Mouse (Mus musculus) bone marrow macrophage, adult 2 months (primary cell): ENCODE results near the gene Wdr54.

Source experiments
- CTCF ChIP-seq: IDR thresholded peaks from 2 replicates; pipeline ENCODE4 v1.5.1; 2012; ENCODE audit warnings: low read depth, mild to moderate bottlenecking, low read length, moderate library complexity
- POLR2A ChIP-seq: IDR thresholded peaks from 2 replicates; pipeline ENCODE4 v1.6.1; 2012; ENCODE audit warnings: mild to moderate bottlenecking, low read depth, low read length, borderline replicate concordance

GRCm38 (mm10) chr6:83145209-83145608 lies 11.0 kb downstream of the Wdr54 start:
- TF ChIP-seq POLR2A (no peak), CTCF (no peak)
